Mouse (Mus musculus) erythroblast, embryonic 14.5 days (primary cell): Measurements from ENCODE around the gene Rpl36-ps4. TPM values are rescaled to one million over a fixed set of nuclear protein-coding genes. Genes with fewer than 3 reads are reported as not detected.
"Not testable (repeated sequence)": the region's sequence is repeated elsewhere in the genome, so short reads cannot be mapped to it uniquely, and the experiment has no call there.

Source experiments
- H3K27me3 ChIP-seq: 2 replicates; pipeline ENCODE4 v1.6.1; 2012; ENCODE audit warnings: inconsistent platforms; ENCODE audit not compliant: control insufficient read depth
- H3K36me3 ChIP-seq: 2 replicates; pipeline ENCODE4 v1.6.1; 2012; ENCODE audit warnings: mild to moderate bottlenecking, inconsistent platforms; ENCODE audit not compliant: control insufficient read depth
- H3K4me1 ChIP-seq: 2 replicates; pipeline ENCODE4 v1.6.1; 2012; ENCODE audit warnings: inconsistent platforms; ENCODE audit not compliant: control insufficient read depth
- H3K4me3 ChIP-seq: replicated peaks from 2 replicates; pipeline ENCODE3; 2012; ENCODE audit warnings: moderate library complexity, mild to moderate bottlenecking, inconsistent platforms
- H3K9me3 ChIP-seq: 2 replicates; pipeline ENCODE4 v1.6.1; 2012; ENCODE audit warnings: low read length, inconsistent platforms, mixed read lengths; ENCODE audit not compliant: control insufficient read depth
- GATA1 ChIP-seq: IDR thresholded peaks from 2 replicates; pipeline ENCODE4 v1.6.1; 2012; ENCODE audit warnings: low read length, inconsistent platforms, mixed read lengths
- TAL1 ChIP-seq: IDR thresholded peaks from 3 replicates; pipeline ENCODE4 v1.6.1; 2012; ENCODE audit warnings: low read length, inconsistent platforms, mixed read lengths
- polyA plus RNA-seq: library from polyadenylated mRNA; stranded (reverse); fragments of >175 nt; gene quantifications from 2 replicates; pipeline ENCODE4 v1.2.3, GENCODE M21; 2012

The Rpl36-ps4 gene
- polyA plus RNA-seq, 1 experiment, result not detected

- Histone ChIP-seq H3K27me3 (no peaks in the 10 kb centered on the region), H3K9me3 (peaks cover 12% of the 10 kb centered on the region), H3K4me3 (no peak overlapping the region), H3K4me1 (no peaks in the 10 kb centered on the region), H3K36me3 (no peaks in the 10 kb centered on the region)
- no peak for TF ChIP-seq TAL1
- TF ChIP-seq GATA1, result no peak
These were observed 2.7 kb upstream of the Rpl36-ps4 start for GRCm38 (mm10) chr17:87918121-87918520.

GRCm38 (mm10) chr17:87934326-87934725, 13.5 kb downstream of the Rpl36-ps4 start:
- H3K4me1 ChIP-seq, result no peaks in the 10 kb centered on the region
- no peaks in the 10 kb centered on the region for H3K27me3 ChIP-seq
- H3K36me3 ChIP-seq, result no peaks in the 10 kb centered on the region
- TF ChIP-seq TAL1 (no peak), GATA1 (no peak)
- peaks cover 10% of the 10 kb centered on the region; the same call in 1 of the 2 replicates for H3K9me3 ChIP-seq
- no peak overlapping the region for H3K4me3 ChIP-seq

- TF ChIP-seq GATA1 (no peak), TAL1 (no peak)
- Histone ChIP-seq H3K36me3 (no peaks in the 10 kb centered on the region), H3K27me3 (no peaks in the 10 kb centered on the region), H3K4me1 (no peaks in the 10 kb centered on the region), H3K4me3 (no peak overlapping the region), H3K9me3 (peaks cover 10% of the 10 kb centered on the region; the same call in 1 of the 2 replicates)
These were observed 14.0 kb downstream of the Rpl36-ps4 start for GRCm38 (mm10) chr17:87934736-87935135.

- H3K9me3 ChIP-seq, result peaks cover 10% of the 10 kb centered on the region; the same call in 1 of the 2 replicates
- H3K36me3 ChIP-seq, result no peaks in the 10 kb centered on the region
- no peaks in the 10 kb centered on the region for H3K27me3 ChIP-seq
- no peak for TF ChIP-seq GATA1
- no peak for TF ChIP-seq TAL1
- no peaks in the 10 kb centered on the region for H3K4me1 ChIP-seq
- H3K4me3 ChIP-seq, result no peak overlapping the region
These were observed 15.4 kb downstream of the Rpl36-ps4 start for GRCm38 (mm10) chr17:87936156-87936555.

- Histone ChIP-seq H3K9me3 (peaks cover 3% of the 10 kb centered on the region; the same call in 1 of the 2 replicates), H3K36me3 (no peaks in the 10 kb centered on the region), H3K4me3 (no peak overlapping the region), H3K27me3 (no peaks in the 10 kb centered on the region), H3K4me1 (no peaks in the 10 kb centered on the region)
- TF ChIP-seq GATA1 (no peak), TAL1 (no peak)
These were observed 28.3 kb downstream of the Rpl36-ps4 start for GRCm38 (mm10) chr17:87948965-87949584.

- H3K4me3 ChIP-seq, H3K27me3 ChIP-seq, H3K36me3 ChIP-seq, H3K9me3 ChIP-seq, H3K4me1 ChIP-seq: not testable (repeated sequence)
These were observed 33.9 kb downstream of the Rpl36-ps4 start for GRCm38 (mm10) chr17:87954618-87955124.

GRCm38 (mm10) chr17:87957096-87957840, 36.5 kb downstream of the Rpl36-ps4 start:
- no peak for TF ChIP-seq TAL1
- TF ChIP-seq GATA1, result no peak
- no peak overlapping the region for H3K4me3 ChIP-seq
- no peaks in the 10 kb centered on the region for H3K36me3 ChIP-seq
- H3K27me3 ChIP-seq, result no peaks in the 10 kb centered on the region
- no peaks in the 10 kb centered on the region for H3K4me1 ChIP-seq
- no peaks in the 10 kb centered on the region for H3K9me3 ChIP-seq

GRCm38 (mm10) chr17:87958283-87958682, 37.5 kb downstream of the Rpl36-ps4 start:
- H3K27me3 ChIP-seq, result no peaks in the 10 kb centered on the region
- no peaks in the 10 kb centered on the region for H3K9me3 ChIP-seq
- no peaks in the 10 kb centered on the region for H3K36me3 ChIP-seq
- no peaks in the 10 kb centered on the region for H3K4me1 ChIP-seq
- TF ChIP-seq GATA1, result no peak
- no peak for TF ChIP-seq TAL1
- no peak overlapping the region for H3K4me3 ChIP-seq

GRCm38 (mm10) chr17:87959406-87959805, 38.6 kb downstream of the Rpl36-ps4 start:
- H3K36me3 ChIP-seq, H3K4me3 ChIP-seq, H3K27me3 ChIP-seq, H3K4me1 ChIP-seq, H3K9me3 ChIP-seq: not testable (repeated sequence)

- not testable (repeated sequence) for H3K36me3 ChIP-seq, H3K4me3 ChIP-seq, H3K4me1 ChIP-seq, H3K9me3 ChIP-seq, H3K27me3 ChIP-seq
These were observed 39.2 kb downstream of the Rpl36-ps4 start for GRCm38 (mm10) chr17:87959931-87960330.
